Mouse (Mus musculus) myocyte (in vitro differentiated cells): ENCODE measurements around the gene Eno1.

Experiments used
- CEBPB ChIP-seq: IDR thresholded peaks from 2 replicates; pipeline ENCODE4 v1.6.1; 2011; ENCODE audit warnings: mild to moderate bottlenecking, moderate library complexity; ENCODE audit not compliant: poor library complexity, insufficient read depth, severe bottlenecking
- MAX ChIP-seq: IDR thresholded peaks from one replicate; pipeline ENCODE4 v1.6.1; 2011; ENCODE audit warnings: low read depth, mild to moderate bottlenecking, control low read depth
- MYOD1 ChIP-seq, 3 experiments: IDR thresholded peaks; one replicate each; pipeline ENCODE4 v1.6.1; 2011; ENCODE audit warnings: control low read depth in 2 of 3, low read depth in 2 of 3, mild to moderate bottlenecking in 2 of 3, moderate library complexity in 1 of 3; ENCODE audit not compliant: insufficient read length in 2 of 3, control insufficient read depth in 1 of 3
- MYOG ChIP-seq, 3 experiments: IDR thresholded peaks; one replicate each; pipeline ENCODE4 v1.6.1; 2011; ENCODE audit warnings: control low read depth in 2 of 3, low read depth in 2 of 3, mild to moderate bottlenecking in 2 of 3; ENCODE audit not compliant: insufficient read length in 2 of 3, control insufficient read depth in 1 of 3, insufficient read depth in 1 of 3
- POLR2A ChIP-seq: IDR thresholded peaks from one replicate; pipeline ENCODE4 v1.6.1; 2011; ENCODE audit warnings: low read depth, mild to moderate bottlenecking, control low read depth, moderate library complexity; ENCODE audit not compliant: insufficient read length
- POLR2AphosphoS2 ChIP-seq: IDR thresholded peaks from one replicate; pipeline ENCODE4 v1.6.1; 2011; ENCODE audit warnings: low read depth, control low read depth; ENCODE audit not compliant: insufficient read length

- TF ChIP-seq MAX (no peak), POLR2AphosphoS2 (no peak), POLR2A (no peak), MYOD1 (IDR thresholded peaks at IDR 0.05; ENCODE audit: control insufficient read depth in 1 of 3, insufficient read length in 2 of 3, low read depth in 2 of 3) (no peak), MYOG (IDR thresholded peaks at IDR 0.05; ENCODE audit: control insufficient read depth in 1 of 3, insufficient read depth in 1 of 3, insufficient read length in 2 of 3, low read depth in 2 of 3) (no peak), CEBPB (no peak)
Measured at GRCm38 (mm10) chr4:150255181-150255580, 18.7 kb downstream of the Eno1 start.
